Mouse (Mus musculus) forebrain, embryonic 14.5 days (tissue): ENCODE results near the gene Pde4b. TPM values are rescaled to one million over a fixed set of nuclear protein-coding genes. Genes with fewer than 3 reads are reported as not detected.

Experiments
- ATAC-seq: fragments of 200-750 bp; cut with Nextera tagmentation; 2 replicates; pipeline ENCODE4 v1.8.0; 2017; ENCODE audit warnings: mild to moderate bottlenecking, moderate library complexity
- DNase-seq: peaks from one replicate; pipeline ENCODE4 v3.0.0-alpha.2; 2015; ENCODE audit warnings: low spot score
- H3K27ac ChIP-seq: fragments of 300-500 bp; sonication (generic); 2 replicates; pipeline ENCODE4 v1.5.1; 2014; ENCODE audit warnings: low read depth, mild to moderate bottlenecking, control low read depth, low read length, moderate library complexity
- H3K27me3 ChIP-seq: fragments of 300-500 bp; sonication (generic); replicated peaks from 2 replicates; pipeline ENCODE4 v1.6.1; 2014; ENCODE audit warnings: low read length, control low read depth, mixed read lengths; ENCODE audit not compliant: control insufficient read depth, insufficient read depth
- H3K36me3 ChIP-seq: fragments of 300-500 bp; sonication (generic); 2 replicates; pipeline ENCODE4 v1.6.1; 2014; ENCODE audit warnings: low read length, control low read depth; ENCODE audit not compliant: control insufficient read depth, insufficient read depth
- H3K4me1 ChIP-seq: fragments of 300-500 bp; sonication (generic); 2 replicates; pipeline ENCODE4 v1.6.1; 2014; ENCODE audit warnings: antibody characterized with exemption, low read length, control low read depth; ENCODE audit not compliant: control insufficient read depth, insufficient read depth
- H3K4me2 ChIP-seq: fragments of 300-500 bp; sonication (generic); 2 replicates; pipeline ENCODE4 v1.6.1; 2014; ENCODE audit warnings: mild to moderate bottlenecking, control low read depth, low read length
- H3K4me3 ChIP-seq: fragments of 300-500 bp; sonication (generic); 2 replicates; pipeline ENCODE4 v1.5.1; 2014; ENCODE audit warnings: low read depth, low read length, control low read depth
- H3K9ac ChIP-seq: fragments of 300-500 bp; sonication (generic); 2 replicates; pipeline ENCODE4 v1.6.1; 2014; ENCODE audit warnings: mild to moderate bottlenecking, low read length, control low read depth, moderate library complexity
- H3K9me3 ChIP-seq: fragments of 300-500 bp; sonication (generic); replicated peaks from 2 replicates; pipeline ENCODE4 v1.6.1; 2016; ENCODE audit warnings: low read length, control low read depth, mixed read lengths; ENCODE audit not compliant: control insufficient read depth
- WGBS: fragments of 180-500 bp; shearing (Covaris S2); extraction: QIAGEN DNeasy Blood & Tissue Kit; methylation state at CpG from one replicate; pipeline ENCODE4 v1.1.7; 2014; 5-methylcytosine and 5-hydroxymethylcytosine counted together
- polyA plus RNA-seq: library from polyadenylated mRNA; unstranded; fragments of >200 nt; fragmentation: Nextera tagmentation; extraction: Ambion mirVana; gene quantifications from 2 replicates; pipeline ENCODE4 v1.2.1, GENCODE M21; 2014

The Pde4b gene
- polyA plus RNA-seq, 1 experiment from 2014 or later, result 30.8 TPM

DNA sequence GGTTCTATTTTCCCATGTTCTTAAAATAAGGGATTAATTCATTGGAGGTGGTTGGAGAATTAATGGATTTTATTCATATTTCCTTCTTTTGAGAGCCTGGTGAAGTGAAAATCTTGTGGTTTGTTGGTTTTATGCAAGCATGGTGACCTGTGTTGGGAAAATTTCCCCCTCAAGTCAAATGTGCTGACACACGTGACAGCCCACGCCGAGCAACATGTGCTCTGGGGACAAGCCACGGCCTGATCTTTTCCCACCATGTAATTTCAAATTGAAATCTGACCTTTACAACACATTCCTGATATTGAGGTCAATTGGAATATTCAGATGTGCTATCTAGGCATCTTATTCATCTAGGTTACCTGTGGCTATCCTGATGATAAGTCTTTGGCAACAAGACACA lies 443.5 kb downstream of the Pde4b start:
- ATAC-seq, result no peak
- Histone ChIP-seq H3K27ac (no peak overlapping the region), H3K9me3 (no peaks in the 10 kb centered on the region), H3K9ac (no peak overlapping the region), H3K4me2 (no peak overlapping the region), H3K27me3 (no peaks in the 10 kb centered on the region), H3K4me3 (no peak overlapping the region), H3K36me3 (no peaks in the 10 kb centered on the region), H3K4me1 (peaks cover 9% of the 10 kb centered on the region)
- WGBS, result over 99% methylated on average over 4 of the region's 4 CpGs
- DNase-seq, result no peak

DNA sequence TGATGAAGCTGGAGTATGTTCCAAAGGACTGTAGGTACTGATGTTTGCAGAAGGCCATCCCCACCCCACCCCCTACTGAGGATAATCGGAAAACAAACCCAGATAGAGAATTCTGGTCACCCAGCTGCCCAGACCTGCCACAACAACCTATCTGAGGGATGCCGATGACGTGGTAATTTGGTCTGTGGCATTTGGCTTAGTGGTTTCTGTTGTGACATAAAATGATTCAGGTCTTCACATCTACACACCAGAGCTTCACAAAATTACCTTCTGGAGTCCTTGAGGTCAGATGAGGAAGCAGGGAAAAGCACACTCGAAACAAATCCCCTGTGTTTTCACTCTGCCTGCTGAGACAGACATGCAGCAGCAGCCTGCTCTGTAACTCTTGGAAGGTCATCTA lies 444.4 kb downstream of the Pde4b start:
- ATAC-seq (no peak), DNase-seq (no peak)
- Histone ChIP-seq H3K27ac (no peak overlapping the region), H3K36me3 (no peaks in the 10 kb centered on the region), H3K9me3 (no peaks in the 10 kb centered on the region), H3K4me3 (no peak overlapping the region), H3K4me1 (peaks cover 9% of the 10 kb centered on the region), H3K4me2 (no peak overlapping the region), H3K9ac (no peak overlapping the region), H3K27me3 (no peaks in the 10 kb centered on the region)
- 80% methylated on average over 4 of the region's 4 CpGs for whole genome bisulfite sequencing

DNA sequence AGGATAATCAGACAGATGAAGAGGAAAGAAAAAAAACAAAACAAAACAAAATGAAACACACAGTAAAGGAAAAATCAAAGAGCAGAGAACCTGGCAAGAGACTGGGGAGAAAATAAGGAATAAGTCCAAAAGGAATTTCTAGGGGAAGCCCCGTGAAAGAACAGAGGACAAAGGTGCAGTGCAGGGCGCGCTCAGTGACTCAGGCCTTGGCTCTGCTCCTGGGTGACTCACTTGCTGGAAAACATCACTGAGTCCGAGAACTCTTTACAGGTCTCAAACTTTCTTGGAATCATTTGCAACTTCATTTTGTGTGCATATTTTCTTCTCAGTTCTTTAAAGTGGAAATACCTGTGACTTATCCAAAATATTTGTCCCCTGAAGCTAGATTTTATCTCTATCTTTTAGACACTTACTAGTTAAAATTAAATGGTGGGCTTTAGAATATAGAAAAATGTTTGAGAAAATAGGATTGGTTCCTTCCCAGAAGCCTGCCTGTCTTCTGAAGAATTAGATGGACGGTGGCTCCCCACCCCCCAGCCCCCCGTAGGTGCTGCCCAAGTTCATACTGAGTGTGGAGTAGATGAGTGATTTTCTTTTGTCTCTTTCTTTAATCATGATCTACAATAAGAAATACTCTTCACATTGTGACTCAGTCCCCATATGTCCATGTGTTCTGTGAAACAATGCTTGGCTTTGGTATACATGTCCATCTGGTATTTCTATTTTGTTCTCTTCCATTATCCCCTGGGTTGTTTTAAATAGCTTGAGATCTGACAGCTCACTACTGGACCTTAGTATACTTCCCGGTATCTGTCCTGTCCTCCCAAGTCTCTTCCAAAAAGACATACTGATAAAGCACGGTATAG lies 446.1 kb downstream of the Pde4b start:
- Histone ChIP-seq H3K27me3 (no peaks in the 10 kb centered on the region), H3K9ac (no peak overlapping the region), H3K4me1 (peaks cover 9% of the 10 kb centered on the region), H3K4me3 (no peak overlapping the region), H3K27ac (peak overlapping the region; percentile 53), H3K36me3 (no peaks in the 10 kb centered on the region), H3K4me2 (peak overlapping the region; percentile 20; the same call in 1 of the 2 replicates), H3K9me3 (no peaks in the 10 kb centered on the region)
- ATAC-seq (peak; percentile 54), DNase-seq (peak; percentile 70)
- 24% methylated on average over 8 of the region's 8 CpGs for WGBS

DNA sequence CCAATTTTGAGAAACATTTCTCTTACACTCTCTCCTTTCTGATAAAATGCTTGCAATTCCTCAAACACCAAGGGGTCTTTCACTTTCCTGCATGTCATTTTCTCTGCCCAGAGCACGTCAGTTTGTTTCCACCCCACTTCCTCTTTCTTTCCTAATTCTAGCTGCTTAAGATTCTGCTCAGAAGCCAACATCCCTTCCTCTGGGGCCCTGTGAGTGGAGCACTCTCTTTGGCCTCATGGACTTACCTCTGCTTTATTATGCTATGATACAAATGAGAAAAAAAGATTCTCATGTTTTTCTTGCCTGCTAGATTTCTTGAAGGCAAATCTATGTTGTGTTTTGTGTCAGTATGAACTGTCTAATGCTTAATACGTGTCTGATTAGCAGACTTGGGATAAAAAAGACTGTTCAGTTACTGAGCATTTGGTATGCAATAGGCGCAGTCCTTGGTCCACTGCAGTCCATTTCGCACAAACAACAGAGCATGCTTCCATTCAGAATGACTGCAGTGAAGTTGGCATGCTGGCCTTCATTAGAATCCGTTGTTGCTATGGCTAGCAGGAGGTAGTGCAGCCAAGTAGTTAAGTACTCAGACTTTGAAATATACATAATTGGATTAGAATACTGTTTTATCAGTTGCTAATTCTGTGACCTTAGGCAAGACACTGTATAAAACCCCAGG lies 446.8 kb downstream of the Pde4b start:
- H3K27me3 ChIP-seq, result no peaks in the 10 kb centered on the region
- H3K4me2 ChIP-seq, result peak overlapping the region; percentile 20
- H3K27ac ChIP-seq, result peak overlapping the region; percentile 53; the same call in 1 of the 2 replicates
- ATAC-seq, result peak; percentile 94
- no peak overlapping the region for H3K4me3 ChIP-seq
- H3K4me1 ChIP-seq, result peaks cover 9% of the 10 kb centered on the region
- H3K9ac ChIP-seq, result no peak overlapping the region
- H3K9me3 ChIP-seq, result no peaks in the 10 kb centered on the region
- peak; percentile 87 for DNase-seq
- 8% methylated on average over 5 of the region's 5 CpGs for WGBS
- H3K36me3 ChIP-seq, result no peaks in the 10 kb centered on the region

DNA sequence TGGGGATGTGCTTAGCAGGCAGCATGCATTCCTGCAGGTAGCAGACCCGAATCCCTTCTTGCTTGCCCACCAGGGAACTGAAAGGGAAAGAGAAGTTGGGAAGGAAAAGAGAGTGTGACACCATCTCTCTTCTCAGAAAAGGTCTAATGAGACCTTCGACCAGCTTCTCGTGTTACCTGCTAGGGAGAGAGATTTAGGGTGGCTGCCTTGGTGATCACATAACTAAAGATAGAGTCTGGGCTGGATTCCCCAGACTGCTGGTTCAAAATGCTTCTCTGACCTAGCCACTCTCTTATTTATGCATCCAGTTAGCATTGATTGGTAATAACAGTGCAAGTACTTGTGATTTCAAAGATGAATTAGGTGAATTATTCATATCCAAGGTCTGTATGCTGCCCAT lies 448.5 kb downstream of the Pde4b start:
- no peaks in the 10 kb centered on the region for H3K27me3 ChIP-seq
- H3K9ac ChIP-seq, result no peak overlapping the region
- H3K4me2 ChIP-seq, result no peak overlapping the region
- no peak overlapping the region for H3K4me3 ChIP-seq
- ATAC-seq (no peak), DNase-seq (no peak)
- 78% methylated on average over 3 of the region's 3 CpGs for WGBS
- no peaks in the 10 kb centered on the region for H3K36me3 ChIP-seq
- no peaks in the 10 kb centered on the region for H3K9me3 ChIP-seq
- H3K4me1 ChIP-seq, result peaks cover 9% of the 10 kb centered on the region
- H3K27ac ChIP-seq, result no peak overlapping the region

DNA sequence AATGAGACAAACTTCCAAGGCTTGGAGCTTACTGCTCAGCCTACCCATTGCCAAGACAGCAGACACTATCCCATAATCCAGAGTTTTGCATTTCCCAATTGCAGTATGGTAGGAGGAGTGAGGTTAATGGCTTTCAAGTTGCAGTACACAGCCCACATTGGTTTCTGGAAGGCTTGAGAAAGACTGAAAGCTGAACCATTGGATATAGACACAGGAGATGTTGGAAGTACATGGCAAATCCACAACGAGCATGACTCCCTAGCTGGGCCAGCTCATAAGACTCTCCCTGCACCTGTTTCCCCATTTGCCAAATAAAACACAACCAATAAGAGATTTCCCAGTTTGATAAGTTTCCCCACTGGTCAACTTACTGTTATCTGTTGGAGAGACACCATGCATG lies 450.9 kb downstream of the Pde4b start:
- no peak for ATAC-seq
- 91% methylated on average over 1 of the region's 1 CpGs for WGBS
- no peaks in the 10 kb centered on the region for H3K36me3 ChIP-seq

DNA sequence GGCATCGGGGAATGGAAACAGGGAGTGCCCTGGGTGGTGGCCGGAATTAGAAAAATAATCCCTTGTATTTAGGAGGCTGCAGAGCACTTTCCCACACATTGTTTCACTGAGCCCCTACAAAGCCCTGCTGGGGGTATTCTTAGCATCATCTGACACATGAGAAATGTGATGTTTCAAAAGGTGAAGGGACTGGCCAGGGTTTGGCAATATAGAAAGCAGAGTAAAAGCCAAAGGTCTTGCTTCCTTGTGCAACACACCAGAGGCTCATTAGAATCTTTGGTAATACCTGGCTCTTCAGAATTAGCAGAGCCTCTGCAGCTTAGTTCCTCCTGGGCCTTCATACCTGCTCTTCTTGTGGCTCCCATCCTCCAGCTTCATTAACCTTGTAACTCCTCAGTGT lies 451.4 kb downstream of the Pde4b start:
- no peak for ATAC-seq
- 82% methylated on average over 2 of the region's 2 CpGs for WGBS
- Histone ChIP-seq H3K4me3 (no peak overlapping the region), H3K27me3 (no peaks in the 10 kb centered on the region), H3K9ac (no peak overlapping the region), H3K27ac (no peak overlapping the region), H3K4me1 (peaks cover 6% of the 10 kb centered on the region), H3K36me3 (no peaks in the 10 kb centered on the region), H3K4me2 (no peak overlapping the region), H3K9me3 (no peaks in the 10 kb centered on the region)
- no peak for DNase-seq

More for the DNA sequence above, 450.9 kb downstream of the Pde4b start:
- H3K27ac ChIP-seq, result no peak overlapping the region
- no peak for DNase-seq
- peaks cover 9% of the 10 kb centered on the region for H3K4me1 ChIP-seq
- H3K4me2 ChIP-seq, result no peak overlapping the region
- no peaks in the 10 kb centered on the region for H3K9me3 ChIP-seq
- H3K4me3 ChIP-seq, result no peak overlapping the region
- H3K9ac ChIP-seq, result no peak overlapping the region
- H3K27me3 ChIP-seq, result no peaks in the 10 kb centered on the region

DNA sequence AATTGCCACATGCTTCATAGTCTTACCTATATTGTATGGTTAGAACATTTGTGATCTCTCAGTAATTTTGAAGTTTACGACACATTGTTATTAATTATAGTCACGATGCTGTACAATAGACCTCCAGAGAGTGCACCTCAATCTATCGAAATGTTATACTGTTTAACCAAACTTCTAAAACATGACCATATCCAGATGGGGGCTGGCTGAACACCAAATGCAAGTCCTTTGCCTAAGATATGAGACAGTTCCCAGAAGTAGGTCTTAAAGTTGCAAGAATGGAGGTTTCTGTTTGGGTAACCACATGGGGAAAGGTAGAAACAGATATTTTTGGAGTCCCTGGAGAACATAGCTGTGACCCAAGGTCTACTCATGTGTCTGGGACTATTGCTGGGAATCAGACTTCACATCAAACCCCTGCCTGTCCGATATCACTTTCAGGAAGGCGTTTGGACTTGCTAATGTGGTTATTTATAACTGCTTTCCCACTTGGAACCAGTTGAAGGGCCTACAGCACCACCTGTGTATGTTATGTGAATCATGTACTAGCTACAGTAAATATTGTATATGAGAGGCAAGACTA lies 452.3 kb downstream of the Pde4b start:
- Histone ChIP-seq H3K36me3 (no peaks in the 10 kb centered on the region), H3K9ac (no peak overlapping the region), H3K27me3 (no peaks in the 10 kb centered on the region), H3K4me2 (no peak overlapping the region), H3K4me3 (no peak overlapping the region), H3K27ac (no peak overlapping the region), H3K4me1 (no peaks in the 10 kb centered on the region), H3K9me3 (no peaks in the 10 kb centered on the region)
- ATAC-seq (no peak), DNase-seq (no peak)
- WGBS, result 91% methylated on average over 5 of the region's 5 CpGs

DNA sequence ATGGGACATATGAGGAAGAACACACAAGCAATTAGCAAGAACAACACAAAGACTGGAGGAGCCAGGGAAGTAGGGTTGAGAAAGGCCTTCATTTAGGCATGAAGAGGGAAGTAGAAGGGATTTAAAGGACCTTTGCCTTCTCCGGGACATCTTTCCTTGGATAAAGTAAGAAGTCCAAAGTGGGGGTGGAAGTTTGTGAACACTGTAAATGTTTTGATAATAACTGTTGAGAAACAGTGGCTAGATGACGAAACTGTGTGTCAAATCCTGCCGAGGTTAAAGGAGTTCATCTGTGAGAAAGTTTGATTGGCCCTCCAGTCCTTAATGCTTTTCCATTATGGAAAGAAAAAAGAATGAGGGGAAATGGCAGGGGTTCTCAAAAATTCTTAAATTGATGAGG lies 455.6 kb downstream of the Pde4b start:
- WGBS, result 96% methylated on average over 3 of the region's 3 CpGs
- Histone ChIP-seq H3K4me3 (no peak overlapping the region), H3K9ac (no peak overlapping the region), H3K9me3 (no peaks in the 10 kb centered on the region), H3K4me2 (no peak overlapping the region), H3K27me3 (no peaks in the 10 kb centered on the region), H3K27ac (no peak overlapping the region), H3K4me1 (no peaks in the 10 kb centered on the region), H3K36me3 (no peaks in the 10 kb centered on the region)
- ATAC-seq, result no peak
- DNase-seq, result no peak
